Mouse (Mus musculus) embryonic facial prominence, embryonic 12.5 days (tissue): ENCODE results near the gene Gm45837. TPM values are rescaled to one million over a fixed set of nuclear protein-coding genes. Genes with fewer than 3 reads are reported as not detected.

ENCODE experiments used
- ATAC-seq: fragments of 200-750 bp; cut with Nextera tagmentation; 2 replicates; pipeline ENCODE4 v1.8.0; 2017; ENCODE audit not compliant: insufficient number of reproducible peaks, insufficient read depth, low FRiP score, low TSS enrichment
- H3K27ac ChIP-seq: fragments of 300-500 bp; sonication (generic); 2 replicates; pipeline ENCODE4 v1.5.1; 2016; ENCODE audit warnings: mild to moderate bottlenecking
- H3K27me3 ChIP-seq: fragments of 300-500 bp; sonication (generic); 2 replicates; pipeline ENCODE4 v1.6.1; 2016; ENCODE audit warnings: mild to moderate bottlenecking, moderate library complexity
- H3K36me3 ChIP-seq: fragments of 300-500 bp; sonication (generic); 2 replicates; pipeline ENCODE4 v1.6.1; 2016; ENCODE audit warnings: mild to moderate bottlenecking
- H3K4me1 ChIP-seq: fragments of 300-500 bp; sonication (generic); 2 replicates; pipeline ENCODE4 v1.6.1; 2016
- H3K4me2 ChIP-seq: fragments of 300-500 bp; sonication (generic); replicated peaks from 2 replicates; pipeline ENCODE4 v1.6.1; 2016; ENCODE audit warnings: mild to moderate bottlenecking, moderate library complexity
- H3K4me3 ChIP-seq: fragments of 300-500 bp; sonication (generic); 2 replicates; pipeline ENCODE4 v1.5.1; 2016; ENCODE audit warnings: mild to moderate bottlenecking
- H3K9ac ChIP-seq: fragments of 300-500 bp; sonication (generic); 2 replicates; pipeline ENCODE4 v1.6.1; 2016; ENCODE audit warnings: mild to moderate bottlenecking, moderate library complexity
- H3K9me3 ChIP-seq: fragments of 300-500 bp; sonication (generic); 2 replicates; pipeline ENCODE4 v1.6.1; 2016; ENCODE audit warnings: mild to moderate bottlenecking, moderate library complexity
- WGBS: fragments of 180-500 bp; shearing (Covaris S2); methylation state at CpG from one replicate; pipeline ENCODE4 v1.1.7; 2016; 5-methylcytosine and 5-hydroxymethylcytosine counted together
- polyA plus RNA-seq: library from polyadenylated mRNA; unstranded; fragments of >200 nt; fragmentation: Nextera tagmentation; extraction: Ambion mirVana; gene quantifications from 2 replicates; pipeline ENCODE4 v1.2.1, GENCODE M21; 2016

Gene Gm45837
- polyA plus RNA-seq, 1 experiment from 2014 or later = not detected

DNA sequence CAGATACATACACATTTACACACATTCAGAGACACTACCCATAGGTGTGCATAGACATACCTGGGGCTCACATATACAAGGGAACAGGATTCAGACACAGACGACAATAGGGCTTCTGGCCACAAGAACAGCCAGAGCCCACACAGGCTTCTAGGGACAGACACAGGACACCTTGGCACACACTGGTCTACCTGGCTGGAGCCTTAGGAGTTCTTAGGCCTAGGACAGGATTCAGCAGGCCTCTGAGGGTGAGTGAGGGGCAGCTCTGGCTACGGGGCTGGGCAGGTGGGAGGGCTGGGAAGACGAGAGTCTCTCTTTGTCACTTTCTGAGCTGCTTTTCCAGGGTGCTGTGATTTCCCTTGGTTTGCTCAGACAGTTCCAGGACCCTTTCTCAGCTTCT, 32.4 kb upstream of the Gm45837 start:
- 67% methylated on average over 3 of the region's 3 CpGs for WGBS
- Histone ChIP-seq H3K9me3 (no peaks in the 10 kb centered on the region), H3K4me1 (peaks cover 15% of the 10 kb centered on the region), H3K27me3 (no peaks in the 10 kb centered on the region), H3K4me3 (peak overlapping the region; percentile 7; the same call in 1 of the 2 replicates), H3K9ac (peak overlapping the region; percentile 34; the same call in 1 of the 2 replicates), H3K4me2 (peak overlapping the region; percentile 41), H3K27ac (peak overlapping the region; percentile 63; the same call in 1 of the 2 replicates), H3K36me3 (no peaks in the 10 kb centered on the region)
- ATAC-seq = no peak

DNA sequence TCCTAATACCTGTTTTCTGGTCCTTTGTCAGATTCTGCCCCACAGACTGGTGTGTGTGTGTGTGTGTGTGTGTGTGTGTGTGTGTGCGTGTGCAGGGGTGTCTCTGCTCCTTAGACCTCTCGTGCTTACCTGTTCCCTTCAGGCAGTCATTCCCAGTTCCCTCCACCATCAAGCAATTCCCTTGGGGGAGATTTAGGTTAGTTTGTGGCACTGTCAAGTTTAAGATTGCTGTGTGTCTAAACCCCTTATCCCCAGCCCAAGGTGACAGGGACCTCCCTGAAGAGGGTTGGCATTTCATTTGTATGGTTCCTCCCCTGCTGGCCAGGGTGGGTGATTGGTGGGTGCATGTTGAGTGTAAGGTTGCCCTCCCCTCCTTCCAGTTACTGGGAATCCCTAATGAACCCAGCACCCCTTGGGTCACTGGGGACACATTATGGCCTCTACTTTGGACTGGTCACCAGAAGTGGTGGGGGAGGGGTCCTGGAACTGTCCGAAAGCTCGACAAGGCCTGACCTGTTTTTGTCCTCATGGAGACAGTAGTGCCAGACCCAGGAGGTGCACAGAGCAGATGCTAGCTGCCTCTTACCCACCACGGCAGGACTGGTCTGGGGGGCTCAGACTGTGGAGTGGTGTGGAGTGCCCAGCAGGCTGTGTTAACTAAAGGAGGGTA, 31.8 kb upstream of the Gm45837 start:
- 56% methylated on average over 5 of the region's 5 CpGs for WGBS
- ATAC-seq = no peak
- Histone ChIP-seq H3K36me3 (no peaks in the 10 kb centered on the region), H3K9me3 (no peaks in the 10 kb centered on the region), H3K27ac (peak overlapping the region; percentile 63; the same call in 1 of the 2 replicates), H3K27me3 (no peaks in the 10 kb centered on the region), H3K4me2 (peak overlapping the region; percentile 41; the same call in 1 of the 2 replicates), H3K4me3 (no peak overlapping the region), H3K9ac (0 out of 2 replicates have a peak overlapping the region, but pooled peaks have one; percentile 34), H3K4me1 (peaks cover 15% of the 10 kb centered on the region)

DNA sequence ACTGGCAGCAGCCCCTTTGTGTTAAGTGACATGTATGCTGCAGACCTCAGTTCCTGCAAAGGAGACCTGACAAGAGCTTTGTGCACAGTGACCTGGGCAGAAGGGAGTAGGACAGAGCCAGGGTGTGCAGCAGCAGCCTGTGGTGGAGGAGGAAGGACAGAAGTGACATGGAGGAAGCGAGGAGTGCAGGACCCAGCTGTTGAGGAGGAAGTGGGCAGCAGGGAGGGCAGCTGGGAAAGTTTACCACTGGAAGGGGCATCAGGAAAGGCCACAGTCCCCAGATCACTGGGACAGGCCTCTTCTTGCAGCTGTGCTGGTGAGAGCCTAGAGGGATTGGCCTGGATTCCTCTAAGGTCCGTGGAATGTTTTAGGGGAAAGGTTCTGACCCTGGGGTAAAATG, 31.0 kb upstream of the Gm45837 start:
- peaks cover 15% of the 10 kb centered on the region for H3K4me1 ChIP-seq
- no peaks in the 10 kb centered on the region for H3K36me3 ChIP-seq
- H3K4me3 ChIP-seq = no peak overlapping the region
- H3K9ac ChIP-seq = no peak overlapping the region
- H3K27ac ChIP-seq = no peak overlapping the region
- H3K4me2 ChIP-seq = no peak overlapping the region
- no peak for ATAC-seq
- no peaks in the 10 kb centered on the region for H3K27me3 ChIP-seq
- WGBS = 39% methylated on average over 2 of the region's 2 CpGs
- H3K9me3 ChIP-seq = no peaks in the 10 kb centered on the region

DNA sequence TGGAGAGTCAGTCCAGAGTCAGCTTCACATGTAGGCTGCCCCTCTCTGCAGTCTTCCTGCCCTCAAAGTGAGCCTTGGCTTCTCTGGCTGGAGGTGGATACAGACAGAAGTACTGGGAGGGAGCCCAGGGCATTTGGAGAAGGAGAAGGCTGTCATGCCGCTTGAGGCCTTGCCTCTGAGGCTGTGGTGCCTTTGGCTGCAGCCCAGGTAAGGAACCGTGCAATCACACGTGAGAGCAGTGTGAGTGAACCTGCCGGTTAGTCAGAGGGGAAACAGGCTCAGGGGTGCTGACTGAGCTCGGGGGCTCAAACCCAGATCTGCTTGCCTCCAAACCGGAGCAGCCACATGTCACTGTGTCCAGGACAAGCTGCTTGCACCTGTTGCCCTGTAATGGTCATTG, 29.2 kb upstream of the Gm45837 start:
- Histone ChIP-seq H3K36me3 (no peaks in the 10 kb centered on the region), H3K27me3 (no peaks in the 10 kb centered on the region), H3K9me3 (no peaks in the 10 kb centered on the region), H3K9ac (no peak overlapping the region), H3K4me3 (no peak overlapping the region), H3K4me1 (peaks cover 28% of the 10 kb centered on the region), H3K27ac (no peak overlapping the region), H3K4me2 (no peak overlapping the region)
- WGBS = 85% methylated on average over 6 of the region's 6 CpGs
- ATAC-seq = no peak

DNA sequence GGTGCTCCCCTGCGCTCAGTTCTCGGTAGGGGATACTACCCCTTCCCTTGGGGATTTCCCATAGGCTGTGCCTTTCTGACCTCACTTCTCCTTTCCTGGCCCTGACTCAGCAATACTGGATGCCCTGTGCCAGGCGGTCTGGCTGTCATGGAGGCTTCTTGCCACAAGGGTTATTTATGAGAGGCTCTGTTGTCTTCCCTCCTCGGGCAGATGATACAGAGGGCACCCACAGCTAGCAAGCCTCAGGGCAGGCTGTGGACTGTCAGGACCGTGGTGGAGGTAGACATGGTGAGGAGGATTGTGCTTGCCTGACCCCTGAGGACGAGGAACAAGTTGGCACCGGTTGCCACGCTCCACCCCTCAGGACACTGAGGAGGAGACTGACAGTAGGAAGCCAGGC, 28.3 kb upstream of the Gm45837 start:
- H3K4me2 ChIP-seq = no peak overlapping the region
- no peak overlapping the region for H3K27ac ChIP-seq
- H3K4me1 ChIP-seq = peaks cover 28% of the 10 kb centered on the region

DNA sequence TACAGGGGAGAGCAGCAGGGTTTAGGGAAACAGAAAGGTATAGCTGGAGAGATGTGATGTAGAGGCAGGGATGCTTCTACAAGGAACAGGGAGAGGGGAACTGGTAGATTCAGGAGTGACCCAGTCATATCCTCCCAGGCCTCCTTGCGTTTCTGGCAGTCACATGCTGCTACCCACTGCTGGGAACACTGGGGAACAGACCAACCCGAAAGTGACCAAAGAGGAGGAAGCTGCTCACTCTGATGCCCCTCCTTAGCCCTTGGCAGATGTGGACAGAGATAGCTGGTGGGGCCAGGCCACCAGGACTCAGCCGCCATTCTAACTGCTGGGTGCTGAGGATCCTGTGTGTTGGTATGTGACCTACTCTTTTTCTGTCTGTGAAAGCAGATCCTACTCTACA, 26.9 kb upstream of the Gm45837 start:
- Histone ChIP-seq H3K36me3 (no peaks in the 10 kb centered on the region), H3K9me3 (no peaks in the 10 kb centered on the region), H3K9ac (no peak overlapping the region), H3K4me2 (no peak overlapping the region), H3K4me3 (no peak overlapping the region), H3K27me3 (no peaks in the 10 kb centered on the region), H3K4me1 (peaks cover 18% of the 10 kb centered on the region), H3K27ac (no peak overlapping the region)
- WGBS = 78% methylated on average over 3 of the region's 3 CpGs
- ATAC-seq = no peak

More for the DNA sequence above, 28.3 kb upstream of the Gm45837 start:
- Histone ChIP-seq H3K4me3 (no peak overlapping the region), H3K36me3 (no peaks in the 10 kb centered on the region), H3K9ac (no peak overlapping the region), H3K27me3 (no peaks in the 10 kb centered on the region), H3K9me3 (no peaks in the 10 kb centered on the region)
- ATAC-seq = no peak
- 70% methylated on average over 8 of the region's 8 CpGs for WGBS

DNA sequence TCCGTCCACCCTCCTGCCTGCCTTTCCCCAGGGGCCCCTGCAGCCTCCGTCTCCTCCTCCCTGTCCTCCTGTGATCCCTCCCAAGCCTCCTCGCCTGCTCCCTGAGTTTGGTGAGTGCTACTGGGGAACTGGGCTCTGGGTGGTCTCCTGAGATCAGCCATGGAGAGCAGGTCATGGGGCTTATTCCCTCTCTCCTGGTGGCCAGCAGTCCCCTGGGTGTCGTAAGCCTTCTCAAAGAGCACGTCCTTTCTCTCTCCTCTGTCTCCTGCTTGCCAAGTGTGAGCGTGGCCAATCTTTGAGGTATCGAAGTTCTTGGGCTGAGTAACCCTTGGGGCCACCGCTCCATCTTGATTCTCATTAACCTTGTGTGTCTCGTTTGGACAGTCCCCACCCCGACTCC, 25.8 kb upstream of the Gm45837 start:
- Histone ChIP-seq H3K36me3 (no peaks in the 10 kb centered on the region), H3K4me3 (no peak overlapping the region), H3K27me3 (no peaks in the 10 kb centered on the region), H3K4me2 (no peak overlapping the region), H3K9me3 (no peaks in the 10 kb centered on the region), H3K9ac (no peak overlapping the region), H3K27ac (no peak overlapping the region), H3K4me1 (peaks cover 13% of the 10 kb centered on the region)
- 65% methylated on average over 10 of the region's 10 CpGs for WGBS
- no peak for ATAC-seq

DNA sequence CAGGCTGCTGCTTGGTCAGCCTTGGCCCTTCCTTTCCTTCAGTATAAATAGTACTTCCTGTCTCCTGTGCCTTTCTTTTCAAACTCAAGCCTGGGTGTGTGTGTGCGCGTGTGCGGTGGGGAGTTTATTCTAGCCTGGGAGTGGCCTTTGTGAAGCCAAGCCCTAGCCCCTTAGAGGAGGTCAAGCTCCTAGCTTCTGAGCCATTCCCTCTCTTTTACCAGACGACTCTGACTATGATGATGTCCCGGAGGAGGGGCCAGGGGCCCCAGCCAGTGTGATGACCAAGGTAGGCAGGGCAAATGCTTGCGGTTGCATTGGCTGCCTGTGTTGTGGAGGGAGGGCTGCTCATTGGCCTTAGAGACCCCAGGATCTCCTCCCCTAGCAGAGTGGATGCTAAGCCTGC, 25.4 kb upstream of the Gm45837 start:
- no peak overlapping the region for H3K27ac ChIP-seq

DNA sequence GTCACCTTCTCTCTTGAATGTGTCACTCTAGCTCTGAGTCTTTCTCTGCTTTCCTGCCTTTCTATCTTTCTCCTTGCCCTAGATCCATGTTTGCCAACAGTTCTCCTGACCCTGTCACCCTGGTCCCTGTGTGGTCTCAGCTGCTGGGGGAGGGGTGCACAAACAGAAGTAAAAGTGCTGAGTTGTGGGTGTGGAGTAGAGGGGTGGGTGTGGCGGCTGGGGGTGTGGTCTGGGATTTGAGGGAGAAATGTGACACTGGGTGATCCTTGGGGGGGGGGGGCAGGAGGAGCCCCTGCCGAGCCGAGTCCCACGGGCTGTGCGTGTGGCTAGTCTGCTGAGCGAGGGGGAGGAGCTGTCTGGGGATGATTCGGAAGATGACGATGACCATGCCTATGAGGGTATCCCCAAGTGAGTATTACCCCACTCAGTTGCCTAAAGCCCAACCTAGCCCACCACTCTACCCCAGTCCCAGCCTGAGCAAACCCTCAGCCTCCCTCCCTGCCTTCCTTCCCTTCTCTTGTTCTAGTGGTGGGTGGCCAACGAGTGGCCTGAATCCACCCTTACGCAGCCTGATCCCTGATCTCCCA, 24.7 kb upstream of the Gm45837 start:
- Histone ChIP-seq H3K4me1 (peaks cover 13% of the 10 kb centered on the region), H3K4me3 (no peak overlapping the region), H3K36me3 (no peaks in the 10 kb centered on the region), H3K27ac (no peak overlapping the region), H3K9me3 (no peaks in the 10 kb centered on the region), H3K9ac (no peak overlapping the region), H3K4me2 (no peak overlapping the region), H3K27me3 (no peaks in the 10 kb centered on the region)
- WGBS = 66% methylated on average over 7 of the region's 10 CpGs
- no peak for ATAC-seq

More for the DNA sequence above, 25.4 kb upstream of the Gm45837 start:
- Histone ChIP-seq H3K9ac (no peak overlapping the region), H3K36me3 (no peaks in the 10 kb centered on the region), H3K9me3 (no peaks in the 10 kb centered on the region), H3K27me3 (no peaks in the 10 kb centered on the region), H3K4me3 (no peak overlapping the region), H3K4me2 (no peak overlapping the region), H3K4me1 (peaks cover 13% of the 10 kb centered on the region)
- WGBS = 38% methylated on average over 6 of the region's 6 CpGs
- no peak for ATAC-seq

DNA sequence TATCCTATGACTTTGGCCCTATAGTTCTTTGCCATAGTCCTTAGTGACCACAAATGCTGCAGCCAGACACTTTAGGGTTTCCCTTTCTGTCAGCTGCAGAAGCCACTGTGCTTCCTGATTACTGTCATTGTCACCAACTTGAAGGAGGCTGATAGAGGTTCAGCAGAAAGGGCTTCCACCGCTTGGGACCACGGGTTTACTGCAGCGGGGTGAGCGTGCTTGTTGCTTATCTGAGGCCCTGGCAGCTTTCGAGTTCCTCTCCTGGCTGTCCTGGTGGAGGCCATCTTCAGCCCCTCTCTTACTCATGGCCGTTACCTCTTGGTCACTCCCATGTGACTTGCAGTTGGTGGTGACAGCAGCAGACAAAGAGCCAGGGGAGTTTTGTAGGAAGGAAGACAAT, 21.4 kb upstream of the Gm45837 start:
- WGBS = 92% methylated on average over 6 of the region's 6 CpGs
- peaks cover 39% of the 10 kb centered on the region for H3K4me1 ChIP-seq
- no peak overlapping the region for H3K9ac ChIP-seq
- no peaks in the 10 kb centered on the region for H3K27me3 ChIP-seq
- H3K4me3 ChIP-seq = no peak overlapping the region
- H3K36me3 ChIP-seq = no peaks in the 10 kb centered on the region
- H3K27ac ChIP-seq = no peak overlapping the region
- H3K4me2 ChIP-seq = no peak overlapping the region
- H3K9me3 ChIP-seq = no peaks in the 10 kb centered on the region
- no peak for ATAC-seq

DNA sequence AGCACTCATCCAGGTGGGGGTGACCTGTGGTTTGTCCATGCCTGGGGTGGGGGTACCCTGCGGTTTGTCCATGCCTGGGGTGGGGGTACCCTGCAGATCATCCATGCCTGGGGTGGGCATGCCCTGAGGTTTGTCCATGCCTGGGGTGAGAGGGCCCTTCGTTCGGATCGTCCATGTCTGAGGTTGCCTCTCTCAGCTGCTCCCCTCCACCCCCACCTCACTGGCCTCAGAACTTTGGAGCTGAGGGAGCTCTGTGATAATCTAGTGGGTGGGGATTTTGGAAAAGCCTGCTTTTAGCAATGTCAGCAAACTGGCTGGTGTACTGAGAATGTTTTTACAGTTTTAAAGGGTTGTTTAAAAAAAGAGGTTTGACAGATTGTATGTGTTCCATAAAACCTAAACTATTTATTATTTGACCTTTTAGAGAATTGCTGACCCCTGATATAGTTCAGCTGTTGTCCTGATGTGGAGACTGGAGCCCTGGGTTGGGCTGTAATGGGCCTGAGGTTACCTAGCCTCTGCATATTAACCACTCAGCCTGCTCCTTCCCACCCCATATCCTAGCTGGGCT, 18.7 kb upstream of the Gm45837 start:
- 59% methylated on average over 4 of the region's 4 CpGs for WGBS
- Histone ChIP-seq H3K4me1 (peaks cover 33% of the 10 kb centered on the region), H3K9me3 (no peaks in the 10 kb centered on the region), H3K36me3 (0 out of 2 replicates have a peak, but pooled peaks cover 2% of the 10 kb centered on the region), H3K27ac (peak overlapping the region; percentile 91), H3K4me2 (no peak overlapping the region), H3K9ac (no peak overlapping the region), H3K4me3 (no peak overlapping the region), H3K27me3 (no peaks in the 10 kb centered on the region)
- no peak for ATAC-seq

DNA sequence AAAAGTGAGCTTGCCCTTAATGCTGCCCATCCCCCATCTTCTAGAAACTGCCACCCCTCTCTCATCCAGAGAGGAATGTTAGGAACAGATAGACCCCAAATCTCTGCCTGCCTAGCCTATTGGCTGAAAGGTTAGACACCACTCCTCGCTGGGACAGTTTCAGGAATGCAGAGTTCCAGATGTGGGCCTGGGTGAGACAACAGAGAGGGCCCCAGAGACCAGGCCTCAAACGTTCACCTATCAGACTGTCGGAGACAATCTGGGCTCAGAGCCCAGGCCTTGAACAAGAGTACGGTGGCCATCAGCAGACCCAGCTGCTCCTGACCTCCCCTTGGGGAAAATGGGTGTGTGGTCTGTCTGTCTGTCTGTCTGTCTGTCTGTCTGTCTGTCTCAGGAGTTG, 17.7 kb upstream of the Gm45837 start:
- Histone ChIP-seq H3K4me1 (peaks cover 33% of the 10 kb centered on the region), H3K36me3 (0 out of 2 replicates have a peak, but pooled peaks cover 6% of the 10 kb centered on the region), H3K4me2 (no peak overlapping the region), H3K27me3 (no peaks in the 10 kb centered on the region), H3K27ac (peak overlapping the region; percentile 91), H3K4me3 (no peak overlapping the region), H3K9ac (no peak overlapping the region), H3K9me3 (no peaks in the 10 kb centered on the region)
- 32% methylated on average over 4 of the region's 4 CpGs for WGBS
- ATAC-seq = no peak
